ENCODE assay signal across 38 mouse cellular contexts in genomic region chr17:23961573-23962122, GRCm38 (mm10). TPM values are rescaled to one million over a fixed set of nuclear protein-coding genes. Genes with fewer than 3 reads are reported as not detected.
"Had no signal": no experiment of that assay in that cellular context is flagged by ENCODE, and none has a peak within 500 bp of the region (broad histone marks: within the 10 kb centered on the region; RNA-seq: fewer than 3 reads in every experiment).

No protein-coding gene starts in this region.

- H3K36me3 ChIP-seq: heart, embryonic 10.5 days; heart, embryonic 13.5 days; heart, embryonic 15.5 days; hindbrain, embryonic 13.5 days; hindbrain, embryonic 15.5 days; limb, embryonic 10.5 days; limb, embryonic 12.5 days; liver, embryonic 13.5 days had no signal

- H3K4me3 ChIP-seq: heart, embryonic 10.5 days; heart, embryonic 13.5 days; heart, embryonic 15.5 days; hindbrain, embryonic 13.5 days; hindbrain, embryonic 15.5 days; layer of hippocampus, adult 2 months; left cerebral cortex, adult 2 months; limb, embryonic 10.5 days; limb, embryonic 12.5 days; liver, embryonic 13.5 days had no signal

- H3K27ac ChIP-seq: heart, embryonic 10.5 days; heart, embryonic 13.5 days; heart, embryonic 15.5 days; hindbrain, embryonic 13.5 days; hindbrain, embryonic 15.5 days; hindbrain, postnatal 0 days; layer of hippocampus, adult 2 months; left cerebral cortex, adult 2 months; limb, embryonic 10.5 days; limb, embryonic 12.5 days; liver, embryonic 13.5 days had no signal

- H3K9me3 ChIP-seq: heart, embryonic 10.5 days; heart, embryonic 13.5 days; heart, embryonic 15.5 days; hindbrain, embryonic 13.5 days; hindbrain, embryonic 15.5 days; limb, embryonic 10.5 days; limb, embryonic 12.5 days; liver, embryonic 13.5 days had no signal

- DNase-seq: gastrocnemius, postnatal 14 days; gastrocnemius, postnatal 36 days; heart, adult 18-20 months; heart, postnatal 14 days; heart, postnatal 36 days; kidney, adult 18-20 months; kidney, adult 8-10 months; kidney, postnatal 10 days; kidney, postnatal 25 days; kidney, postnatal 4 days; liver; liver, embryonic 13.5 days had no signal

- ATAC-seq: hindbrain, postnatal 0 days had no signal

- H3K27me3 ChIP-seq: heart, embryonic 13.5 days; heart, embryonic 15.5 days; hindbrain, embryonic 13.5 days; hindbrain, embryonic 15.5 days; limb, embryonic 12.5 days; liver, embryonic 13.5 days had no signal

- H3K4me2 ChIP-seq: heart, embryonic 13.5 days; heart, embryonic 15.5 days; hindbrain, embryonic 13.5 days; hindbrain, embryonic 15.5 days; limb, embryonic 12.5 days; liver, embryonic 11.5 days; liver, embryonic 13.5 days had no signal

- H3K4me1 ChIP-seq: heart, embryonic 13.5 days; heart, embryonic 15.5 days; limb, embryonic 12.5 days; liver, embryonic 13.5 days had no signal

- H3K9ac ChIP-seq: heart, embryonic 13.5 days; heart, embryonic 15.5 days; hindbrain, embryonic 13.5 days; hindbrain, embryonic 15.5 days; limb, embryonic 12.5 days; liver, embryonic 13.5 days had no signal

RNA-seq across cellular contexts. Expression of gene Sbpl, which starts 6.6 kb away (rescaled TPM):
- total RNA-seq: gastrocnemius, adult 18-20 months; gastrocnemius, adult 8-10 months; gastrocnemius, postnatal 14 days; gastrocnemius, postnatal 36 days; heart, adult 18-20 months; heart, adult 8-10 months; heart, postnatal 14 days; heart, postnatal 36 days; hematopoietic stem cell, adult 5-6 weeks; hindbrain, postnatal 0 days; layer of hippocampus, adult 2 months; layer of hippocampus, postnatal 10 days; layer of hippocampus, postnatal 25 days; left cerebral cortex, adult 2 months; left cerebral cortex, postnatal 14 days; left cerebral cortex, postnatal 36 days had no signal
- polyA plus RNA-seq: gonadal fat pad, adult 2 months; heart, embryonic 10.5 days; heart, embryonic 13.5 days; heart, embryonic 15.5 days; heart, postnatal 0 days; hindbrain, embryonic 11.5 days; hindbrain, embryonic 13.5 days; hindbrain, embryonic 15.5 days; hindbrain, postnatal 0 days; intestine, embryonic 14.5 days; kidney, embryonic 14.5 days; kidney, embryonic 16.5 days; limb, embryonic 10.5 days; limb, embryonic 12.5 days; limb, embryonic 14.5 days; liver, embryonic 11.5 days; liver, embryonic 13.5 days had no signal

RNA-seq across cellular contexts. Expression of gene Prss30, which starts 18.7 kb away (rescaled TPM):
- total RNA-seq: gastrocnemius, adult 18-20 months; gastrocnemius, adult 8-10 months; gastrocnemius, postnatal 14 days; gastrocnemius, postnatal 36 days; heart, adult 18-20 months; heart, adult 8-10 months; heart, postnatal 14 days; heart, postnatal 36 days; hematopoietic stem cell, adult 5-6 weeks; hindbrain, postnatal 0 days had no signal
- polyA plus RNA-seq: heart, embryonic 13.5 days; heart, embryonic 15.5 days; heart, postnatal 0 days; hindbrain, embryonic 11.5 days; hindbrain, embryonic 13.5 days; hindbrain, embryonic 15.5 days; hindbrain, postnatal 0 days; limb, embryonic 10.5 days; limb, embryonic 12.5 days; liver, embryonic 11.5 days; liver, embryonic 13.5 days had no signal

RNA-seq across cellular contexts. Expression of gene Sbp, which starts 20.2 kb away (rescaled TPM):
- total RNA-seq: gastrocnemius, adult 18-20 months; gastrocnemius, adult 8-10 months; gastrocnemius, postnatal 14 days; gastrocnemius, postnatal 36 days; heart, adult 18-20 months; heart, adult 8-10 months; heart, postnatal 14 days; heart, postnatal 36 days; hematopoietic stem cell, adult 5-6 weeks; hindbrain, postnatal 0 days; layer of hippocampus, adult 2 months; layer of hippocampus, postnatal 10 days; layer of hippocampus, postnatal 25 days; left cerebral cortex, adult 2 months; left cerebral cortex, postnatal 14 days; left cerebral cortex, postnatal 36 days had no signal
- polyA plus RNA-seq: gonadal fat pad, adult 2 months; heart, embryonic 13.5 days; heart, embryonic 15.5 days; heart, postnatal 0 days; hindbrain, embryonic 11.5 days; hindbrain, embryonic 13.5 days; hindbrain, embryonic 15.5 days; hindbrain, postnatal 0 days; intestine, embryonic 14.5 days; kidney, embryonic 14.5 days; kidney, embryonic 16.5 days; limb, embryonic 10.5 days; limb, embryonic 12.5 days; limb, embryonic 14.5 days; liver, embryonic 11.5 days; liver, embryonic 13.5 days had no signal

RNA-seq across cellular contexts. Expression of gene Prss22, which starts 36.3 kb away (rescaled TPM):
- total RNA-seq: gastrocnemius, adult 18-20 months; gastrocnemius, adult 8-10 months; gastrocnemius, postnatal 14 days; gastrocnemius, postnatal 36 days; heart, adult 18-20 months; heart, adult 8-10 months; heart, postnatal 14 days; heart, postnatal 36 days; hematopoietic stem cell, adult 5-6 weeks; layer of hippocampus, adult 2 months; layer of hippocampus, postnatal 10 days; layer of hippocampus, postnatal 25 days had no signal
- polyA plus RNA-seq: heart, postnatal 0 days; hindbrain, embryonic 13.5 days; hindbrain, embryonic 15.5 days; hindbrain, postnatal 0 days; intestine, embryonic 14.5 days; liver, embryonic 13.5 days had no signal

RNA-seq across cellular contexts. Expression of gene Dcpp3, which starts 44.4 kb away (rescaled TPM):
- total RNA-seq: gastrocnemius, adult 18-20 months; gastrocnemius, adult 8-10 months; gastrocnemius, postnatal 14 days; gastrocnemius, postnatal 36 days; heart, adult 18-20 months; heart, adult 8-10 months; heart, postnatal 14 days; heart, postnatal 36 days; hematopoietic stem cell, adult 5-6 weeks; hindbrain, postnatal 0 days; layer of hippocampus, adult 2 months; layer of hippocampus, postnatal 10 days; layer of hippocampus, postnatal 25 days; left cerebral cortex, adult 2 months; left cerebral cortex, postnatal 14 days; left cerebral cortex, postnatal 36 days had no signal
- polyA plus RNA-seq: gonadal fat pad, adult 2 months; heart, embryonic 10.5 days; heart, embryonic 13.5 days; heart, embryonic 15.5 days; heart, postnatal 0 days; hindbrain, embryonic 11.5 days; hindbrain, embryonic 13.5 days; hindbrain, embryonic 15.5 days; hindbrain, postnatal 0 days; intestine, embryonic 14.5 days; kidney, embryonic 14.5 days; kidney, embryonic 16.5 days; limb, embryonic 10.5 days; limb, embryonic 12.5 days; limb, embryonic 14.5 days; liver, embryonic 11.5 days; liver, embryonic 13.5 days had no signal
